Mouse (Mus musculus): Measurements from ENCODE around the gene Gm14781. TPM values are rescaled to one million over a fixed set of nuclear protein-coding genes. Genes with fewer than 3 reads are reported as not detected.
"Not testable (repeated sequence)": the region's sequence is repeated elsewhere in the genome, so short reads cannot be mapped to it uniquely, and the experiment has no call there.

Gene Gm14781
- polyA plus RNA-seq (2015; fragmentation: Nextera tagmentation; extraction: Ambion mirVana) = not detected in 2 replicates

DNA sequence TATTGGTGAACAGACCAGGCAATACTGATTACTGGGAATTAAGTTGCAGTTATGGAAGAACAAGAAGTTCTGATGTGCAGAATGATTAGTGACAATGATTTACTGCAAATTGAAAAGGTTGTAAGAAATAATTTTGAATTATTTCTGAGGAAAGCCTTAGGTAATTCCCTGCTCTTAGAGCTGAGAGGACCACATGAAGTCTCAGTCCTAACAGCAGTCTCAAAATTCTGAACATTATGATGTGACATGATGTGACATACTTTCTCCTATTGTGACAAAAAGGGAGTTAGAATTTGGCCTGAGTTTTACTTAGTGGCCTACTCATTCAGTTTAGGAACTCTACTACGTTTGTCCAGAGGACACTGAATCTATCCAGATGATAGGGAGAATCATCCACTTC lies at the start of gene Gm14781:
Gene Gm14781, plus strand, starts transcription at position 301 of the 400 bp plus-strand sequence.
- not testable (repeated sequence) for H3K36me3 ChIP-seq; H3K4me3 ChIP-seq; H3K27me3 ChIP-seq; ATAC-seq (replicated peaks); H3K9ac ChIP-seq (replicated peaks); H3K4me2 ChIP-seq (replicated peaks); H3K9me3 ChIP-seq; H3K27ac ChIP-seq (replicated peaks); H3K4me1 ChIP-seq
- WGBS = 71% methylated on average over 1 of the region's 1 CpGs

DNA sequence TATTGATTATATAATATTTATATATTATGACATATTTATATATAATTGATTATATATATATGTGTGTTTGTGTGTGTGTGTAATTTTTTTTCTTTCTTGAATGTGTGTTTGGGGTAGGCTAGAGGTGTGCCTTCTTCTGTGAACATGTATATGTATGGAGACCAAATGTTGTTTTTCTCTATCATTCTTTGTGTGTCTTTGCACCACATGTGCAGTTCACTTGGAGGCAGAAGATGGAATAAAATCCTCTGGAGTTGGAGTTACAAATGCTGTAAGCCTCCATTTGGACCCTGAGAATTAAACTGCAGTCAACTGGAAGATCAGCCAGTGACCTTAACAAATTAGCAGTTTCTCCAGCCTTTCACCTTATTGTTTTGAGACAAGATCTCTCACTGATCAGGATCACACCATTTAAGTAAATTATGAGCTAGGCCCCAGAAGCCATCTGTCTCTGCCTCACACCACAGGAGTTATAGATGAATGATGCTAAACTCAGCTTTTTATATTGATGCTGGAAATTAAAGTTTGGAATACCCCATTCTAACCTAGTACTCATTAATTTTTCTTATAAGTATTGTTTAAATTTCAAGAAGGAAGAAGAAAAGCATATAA lies 23.1 kb downstream of the Gm14781 start:
- H3K4me3 ChIP-seq; H3K27me3 ChIP-seq; H3K36me3 ChIP-seq; ATAC-seq (replicated peaks); H3K27ac ChIP-seq (replicated peaks); H3K4me1 ChIP-seq; H3K9me3 ChIP-seq; H3K4me2 ChIP-seq (replicated peaks); H3K9ac ChIP-seq (replicated peaks): not testable (repeated sequence)

Other genes with a start within 250 kb of the Gm14781 start
- gene Gm5072, start 239.7 kb upstream of the Gm14781 start, polyA plus RNA-seq (2015; fragmentation: Nextera tagmentation; extraction: Ambion mirVana) = not detected in 2 replicates
- not detected in 2 replicates for gene Gm8914, start 152.1 kb upstream of the Gm14781 start, polyA plus RNA-seq (2015; fragmentation: Nextera tagmentation; extraction: Ambion mirVana)
- not detected in 2 replicates for gene 1700084M14Rik, start 56.3 kb upstream of the Gm14781 start, polyA plus RNA-seq (2015; fragmentation: Nextera tagmentation; extraction: Ambion mirVana)
- not detected in 2 replicates for gene Mageb5, start 150.8 kb downstream of the Gm14781 start, polyA plus RNA-seq (2015; fragmentation: Nextera tagmentation; extraction: Ambion mirVana)